Mouse (Mus musculus): Measurements from ENCODE around the gene Gm4779. TPM values are rescaled to one million over a fixed set of nuclear protein-coding genes. Genes with fewer than 3 reads are reported as not detected.
A peak's percentile ranks its signal among the peaks of the same experiment; 100 is the strongest.

Gene Gm4779
- total RNA-seq (2017), result 0.55 and 1.8 TPM in 2 replicates

DNA sequence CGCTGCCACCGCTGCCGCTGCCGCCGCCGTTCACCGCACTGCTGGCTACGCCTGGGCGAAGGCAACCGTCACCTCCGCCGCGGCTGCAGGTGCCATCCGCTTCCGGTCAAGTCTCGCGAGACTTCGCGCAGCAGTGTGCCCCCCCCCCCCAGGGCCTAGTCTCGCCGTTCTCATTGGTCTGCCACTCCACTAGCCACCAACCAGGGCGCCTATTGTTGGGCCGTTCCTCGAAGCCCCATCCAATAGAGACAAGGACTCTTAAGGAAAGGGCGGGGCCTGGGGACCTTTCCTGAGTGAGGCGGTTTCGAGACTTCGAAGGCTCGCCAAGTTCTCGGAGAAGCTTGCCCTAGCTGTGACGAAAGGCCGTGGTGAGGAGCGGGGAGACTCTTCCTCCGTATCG is at the start of gene Gm4779, which contains the start of gene 8030474K03Rik:
TSS of gene Gm4779 (minus strand) at position 82 of the 400 bp plus-strand sequence.
TSS of gene 8030474K03Rik (plus strand) at position 315 of the 400 bp plus-strand sequence.
- no peak for ATAC-seq (replicated peaks; ENCODE audit: low read depth, poor library complexity, severe bottlenecking)

DNA sequence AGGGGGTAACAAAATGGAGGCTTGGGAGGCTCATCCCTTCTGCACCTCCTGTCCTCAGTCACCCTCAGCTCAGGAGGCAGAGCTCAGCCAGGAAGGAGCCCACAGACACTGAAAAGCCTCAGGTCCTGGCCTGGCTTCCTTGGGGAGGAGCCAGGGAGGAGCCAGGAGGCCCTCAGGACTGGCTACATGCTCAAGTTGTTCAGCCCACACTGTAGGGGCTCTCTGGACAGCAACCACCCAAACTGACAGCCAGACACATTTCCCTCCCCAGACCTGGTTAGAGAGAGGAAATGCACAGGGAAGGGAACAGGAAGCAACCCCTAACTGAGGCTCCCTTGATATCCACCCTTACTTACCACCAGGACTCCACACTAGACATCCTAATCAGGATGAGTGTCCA is 25.8 kb upstream of the Gm4779 start:
- ATAC-seq (replicated peaks; ENCODE audit: low read depth, poor library complexity, severe bottlenecking), result peak; percentile 66

DNA sequence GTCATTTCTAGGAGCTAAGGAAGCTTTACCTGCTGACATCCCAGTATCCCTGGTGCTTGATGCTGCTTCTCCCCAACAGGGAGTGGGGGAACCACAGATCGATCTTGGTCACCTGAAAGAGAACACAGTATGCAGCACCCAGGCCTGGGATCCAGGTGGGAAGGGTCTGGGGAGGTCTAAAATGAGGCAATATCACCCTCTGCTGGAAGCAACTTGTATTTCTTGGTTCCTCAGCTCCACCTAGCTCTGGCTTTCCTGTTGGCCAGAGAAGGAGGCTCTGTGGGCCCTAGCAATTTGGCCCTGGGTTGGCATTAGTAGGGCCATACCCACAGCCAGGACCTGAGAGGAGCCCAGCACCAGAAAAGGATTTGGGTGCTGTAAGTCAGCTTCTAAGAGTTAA is 24.9 kb upstream of the Gm4779 start:
- peak; percentile 52; the same call in 1 of the 2 replicates for ATAC-seq (replicated peaks; ENCODE audit: low read depth, poor library complexity, severe bottlenecking)

DNA sequence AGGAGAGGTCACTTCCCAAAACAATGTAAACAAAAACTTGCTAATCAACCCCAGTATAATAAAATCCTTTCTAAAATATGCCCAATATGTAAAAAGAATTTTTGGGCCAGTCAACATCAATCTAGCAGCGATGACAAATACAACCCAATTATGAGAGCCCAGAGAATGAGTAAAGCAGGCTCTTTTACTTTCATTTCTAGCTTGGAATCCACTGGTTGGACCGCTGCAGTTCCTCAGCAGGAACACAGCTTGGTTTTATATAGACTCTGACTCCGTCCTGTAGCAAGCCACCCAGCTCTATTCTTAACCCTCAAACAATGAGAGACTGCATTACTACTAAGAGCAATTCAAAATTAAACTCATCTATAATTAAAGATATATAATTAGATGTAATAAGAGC is 17.5 kb upstream of the Gm4779 start:
- peak; percentile 52; the same call in 1 of the 2 replicates for ATAC-seq (replicated peaks; ENCODE audit: low read depth, poor library complexity, severe bottlenecking)

DNA sequence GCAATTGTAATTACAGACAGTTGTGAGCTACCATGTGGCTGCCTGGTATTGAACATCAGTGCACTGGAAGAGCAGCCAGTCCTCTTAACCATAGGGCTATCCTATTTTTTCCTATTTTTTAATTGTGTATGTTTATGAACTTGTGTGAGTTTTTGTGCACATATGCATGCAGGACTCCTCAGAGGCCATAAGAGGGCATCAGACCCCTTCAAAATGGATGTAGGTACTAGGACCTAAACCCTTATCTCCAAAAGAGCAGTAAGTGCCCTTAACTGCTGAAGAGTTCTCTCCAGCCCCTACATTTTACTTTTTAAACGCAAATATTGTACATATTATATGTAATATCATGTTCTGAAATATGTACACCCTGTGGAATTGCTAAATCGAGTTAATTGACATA is 11.3 kb upstream of the Gm4779 start:
- ATAC-seq (replicated peaks; ENCODE audit: low read depth, poor library complexity, severe bottlenecking), result peak; percentile 76

DNA sequence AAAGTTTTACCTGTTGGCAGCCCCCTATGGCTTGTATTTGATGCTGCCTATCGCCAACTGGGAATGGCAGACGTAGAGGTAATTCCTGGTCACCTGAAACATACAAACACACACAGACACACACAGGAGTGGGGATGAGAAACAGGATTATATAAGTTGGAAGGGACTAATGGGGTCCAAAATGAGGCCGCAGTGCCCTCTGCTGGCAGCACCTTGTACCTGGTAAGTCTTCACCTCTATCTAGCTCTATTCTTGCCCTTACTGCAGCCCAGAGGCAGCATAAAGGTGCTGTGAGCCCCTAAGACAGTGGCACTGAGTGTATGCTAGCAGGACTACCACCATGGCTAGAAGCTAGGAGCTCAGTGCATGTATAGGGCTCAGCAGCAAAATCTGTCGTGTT is 2.7 kb downstream of the Gm4779 start:
- ATAC-seq (replicated peaks; ENCODE audit: low read depth, poor library complexity, severe bottlenecking), result peak; percentile 70; the same call in 1 of the 2 replicates

DNA sequence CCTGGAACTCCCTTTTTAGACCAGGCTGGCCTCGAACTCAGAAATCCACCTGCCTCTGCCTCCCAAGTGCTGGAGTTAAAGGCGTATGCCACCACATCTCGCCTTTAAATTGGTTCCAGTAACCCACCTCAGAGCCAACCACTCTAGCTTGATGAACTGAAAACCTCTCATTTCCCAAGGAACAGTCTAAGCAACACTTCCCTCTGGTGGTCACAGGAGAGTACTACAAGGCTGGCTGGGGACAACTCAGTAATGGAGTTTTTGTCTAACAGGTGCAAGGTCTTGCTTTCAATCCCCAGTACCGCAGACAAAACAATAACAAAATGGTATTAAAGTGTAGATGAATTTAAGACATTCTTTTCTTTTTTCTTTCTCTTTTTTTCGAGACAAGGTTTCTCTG is 22.2 kb downstream of the Gm4779 start:
- peak; percentile 71; the same call in 1 of the 2 replicates for ATAC-seq (replicated peaks; ENCODE audit: low read depth, poor library complexity, severe bottlenecking)

DNA sequence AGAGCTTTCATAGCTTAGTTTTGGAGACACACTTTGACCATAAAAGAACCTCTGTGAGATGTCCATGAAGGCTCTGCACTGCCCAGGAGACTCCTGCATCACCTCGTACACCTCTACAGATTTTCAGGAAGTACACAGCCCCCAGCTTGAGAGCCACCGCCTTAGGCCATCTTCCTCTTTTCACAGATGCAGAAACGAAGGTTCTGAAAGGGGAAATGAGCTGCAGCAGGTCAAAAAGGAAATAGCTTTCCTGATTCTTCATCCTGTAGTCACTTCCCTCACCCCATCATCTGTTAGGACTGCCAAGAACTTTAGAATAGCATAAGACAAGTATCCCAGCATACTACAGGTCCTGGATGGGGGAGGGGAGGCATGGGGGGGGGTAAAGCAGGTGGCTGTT is 23.9 kb downstream of the Gm4779 start:
- peak; percentile 78 for ATAC-seq (replicated peaks; ENCODE audit: low read depth, poor library complexity, severe bottlenecking)

DNA sequence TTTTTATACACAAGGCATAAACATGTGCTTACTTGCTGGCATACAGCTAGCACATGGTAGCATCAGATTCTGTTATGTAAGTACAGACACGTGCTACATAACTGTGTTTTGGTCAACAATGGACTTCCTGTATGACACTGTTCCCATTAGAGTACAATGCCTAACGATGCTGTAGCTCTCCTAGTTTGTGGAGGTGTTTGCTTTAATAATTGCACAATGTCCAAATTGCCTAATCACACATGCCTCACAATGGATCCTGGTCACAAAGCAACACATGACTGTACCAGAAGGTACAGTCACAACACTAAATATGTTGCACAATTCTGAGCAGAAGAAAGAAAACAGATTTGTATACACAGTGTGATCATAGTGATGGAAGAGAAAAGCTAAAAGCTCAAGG is 24.7 kb downstream of the Gm4779 start:
- peak; percentile 51 for ATAC-seq (replicated peaks; ENCODE audit: low read depth, poor library complexity, severe bottlenecking)

DNA sequence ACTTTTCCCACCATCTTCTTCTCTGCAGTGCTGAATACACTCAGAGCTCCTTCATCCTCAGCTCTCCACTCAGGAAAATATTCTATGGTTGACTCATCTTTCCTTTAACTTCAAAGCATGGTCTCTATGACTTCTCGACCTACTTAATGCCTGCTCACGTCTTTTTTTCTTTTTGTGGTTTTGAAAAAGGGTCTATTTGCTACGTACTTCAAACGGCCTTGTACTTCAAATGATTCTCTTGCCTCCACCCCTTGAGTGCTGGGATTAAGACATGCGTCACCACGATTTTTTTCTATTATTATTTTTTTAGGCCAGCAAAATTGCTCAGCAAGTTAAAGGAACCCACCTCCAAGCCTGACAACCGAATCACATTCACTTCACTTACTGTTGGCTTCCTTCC is 26.9 kb downstream of the Gm4779 start:
- no peak for ATAC-seq (replicated peaks; ENCODE audit: low read depth, poor library complexity, severe bottlenecking)

DNA sequence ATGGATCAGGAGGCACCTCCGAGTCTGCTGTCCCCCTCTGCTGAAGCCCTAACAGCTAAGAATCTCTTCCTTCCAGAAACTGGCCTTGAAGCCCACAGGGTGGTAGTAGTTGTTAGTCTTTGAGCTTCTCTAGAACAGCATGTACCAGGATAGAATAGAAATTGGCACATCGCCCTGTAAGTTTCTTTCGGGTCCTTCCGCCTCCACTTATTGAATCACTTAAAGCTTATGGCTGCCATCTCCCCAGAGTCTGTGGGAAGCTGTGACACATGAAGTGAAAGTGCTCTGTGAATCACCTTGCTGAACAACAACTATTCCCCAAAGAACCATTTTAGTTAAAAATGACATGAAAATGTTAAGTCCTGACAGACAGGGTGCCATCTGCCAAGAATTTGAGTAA is 29.1 kb downstream of the Gm4779 start:
- no peak for ATAC-seq (replicated peaks; ENCODE audit: low read depth, poor library complexity, severe bottlenecking)

DNA sequence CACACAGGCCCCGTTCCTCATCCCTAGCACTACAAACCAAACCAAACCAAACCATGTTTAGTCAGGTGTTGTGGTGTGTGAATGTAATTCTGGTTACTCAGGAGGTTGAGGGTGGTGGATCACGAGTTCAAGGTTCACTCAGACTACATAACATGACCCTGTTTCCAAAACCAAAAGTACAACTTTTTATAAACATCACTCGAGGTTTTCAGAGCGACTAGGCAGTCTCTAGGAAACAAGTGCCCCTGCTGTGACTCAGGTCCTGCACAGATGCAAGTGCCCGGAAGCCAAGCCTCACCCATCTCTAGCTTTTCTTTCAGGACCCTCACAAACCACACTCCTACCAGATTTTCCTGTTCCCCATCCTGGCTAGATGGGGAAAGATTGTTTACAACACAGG is 29.6 kb downstream of the Gm4779 start:
- ATAC-seq (replicated peaks; ENCODE audit: low read depth, poor library complexity, severe bottlenecking), result no peak

DNA sequence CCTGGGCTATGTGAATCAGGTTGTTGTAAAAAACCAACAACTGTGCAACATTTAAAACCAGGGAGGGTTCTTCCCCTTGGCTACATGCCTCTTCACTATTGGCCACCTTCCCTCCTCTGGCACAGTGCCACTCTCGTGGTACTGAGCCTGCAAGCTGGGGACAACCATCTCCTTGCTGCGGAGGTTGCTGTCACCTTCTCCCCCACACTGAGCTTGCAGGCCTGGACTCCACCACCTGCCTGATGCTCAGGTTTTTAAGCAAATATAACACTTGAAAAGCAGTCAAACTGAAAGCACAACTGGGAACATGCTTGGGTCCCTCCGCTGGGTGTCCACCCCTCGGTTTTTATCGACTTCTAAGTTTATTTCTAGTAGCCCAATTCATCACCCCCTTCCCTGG is 39.7 kb downstream of the Gm4779 start:
- no peak for ATAC-seq (replicated peaks; ENCODE audit: low read depth, poor library complexity, severe bottlenecking)

DNA sequence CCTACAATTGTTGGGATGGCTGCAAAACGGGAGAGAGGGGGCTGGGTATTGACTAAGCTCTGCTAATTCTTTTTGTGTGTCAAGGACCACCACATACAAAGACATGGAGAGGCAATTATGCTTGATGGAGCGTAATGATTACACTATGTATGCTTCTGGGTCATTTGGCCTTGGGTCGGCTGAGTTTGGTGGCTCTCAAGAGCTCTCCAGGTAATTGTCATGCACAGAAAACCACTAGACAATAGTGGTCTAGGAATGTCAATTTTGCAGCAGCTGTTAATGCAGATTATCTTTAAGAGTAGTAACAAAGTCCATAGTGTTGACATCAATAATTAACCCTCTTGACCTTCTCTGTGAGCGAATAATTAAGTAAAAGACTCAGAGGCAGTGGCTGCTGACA is 44.1 kb downstream of the Gm4779 start:
- no peak for ATAC-seq (replicated peaks; ENCODE audit: low read depth, poor library complexity, severe bottlenecking)

DNA sequence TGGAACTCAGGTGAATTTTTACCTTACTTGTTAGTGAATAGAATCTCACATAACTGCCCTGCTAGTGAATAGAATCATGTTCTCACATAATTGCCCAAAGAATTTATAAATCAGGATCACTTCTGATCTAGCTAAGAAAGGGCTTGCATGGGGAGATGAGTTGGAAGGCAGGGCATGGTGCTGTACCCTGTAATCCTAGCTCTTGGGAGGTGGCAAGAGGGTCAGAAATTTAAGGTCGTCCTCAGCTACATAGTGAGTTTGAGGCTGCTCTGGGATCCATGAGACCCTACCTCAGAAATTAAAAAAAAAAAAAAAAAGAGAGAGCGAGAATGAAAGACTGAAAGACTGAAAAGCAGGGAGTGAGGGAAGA is 53.2 kb downstream of the Gm4779 start:
- no peak for ATAC-seq (replicated peaks; ENCODE audit: low read depth, poor library complexity, severe bottlenecking)

DNA sequence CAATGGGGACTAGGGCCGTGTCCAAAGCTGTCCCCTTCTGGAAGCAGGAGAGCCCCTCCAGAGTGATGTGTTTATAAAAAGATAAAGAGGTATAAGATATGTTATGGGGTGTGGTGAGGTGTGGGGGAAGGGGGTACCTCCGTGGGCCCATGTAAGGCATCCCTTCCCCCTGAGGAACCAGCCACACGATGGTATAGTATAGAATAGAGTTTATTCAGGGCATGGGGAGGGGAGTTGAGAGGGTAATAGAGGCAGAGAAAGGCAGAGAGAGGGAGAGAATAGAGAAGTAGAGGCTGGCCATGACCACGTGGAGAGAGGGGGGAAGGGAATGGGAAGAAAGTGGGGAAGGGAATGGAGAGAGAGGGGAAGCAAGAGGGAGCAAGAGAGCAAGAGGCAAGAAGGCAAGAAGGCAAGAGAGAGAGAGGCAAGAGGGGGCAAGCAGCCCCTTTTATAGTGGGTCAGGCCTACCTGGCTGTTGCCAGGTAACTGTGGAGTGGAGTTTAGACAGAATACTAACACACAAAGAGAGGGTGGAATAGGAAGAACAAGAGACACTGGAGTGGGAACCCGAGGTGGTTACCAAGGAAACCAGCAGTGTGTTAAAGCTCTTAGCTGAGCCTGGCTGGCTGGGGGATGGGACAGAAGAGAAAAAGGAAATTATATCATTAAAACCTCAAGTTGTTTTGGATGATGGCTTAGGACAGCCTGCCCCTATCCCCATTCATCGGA is 53.7 kb downstream of the Gm4779 start:
- ATAC-seq (replicated peaks; ENCODE audit: low read depth, poor library complexity, severe bottlenecking), result no peak

Other genes starting within 250 kb of the Gm4779 start
- 83.0 and 95.1 TPM in 2 replicates for gene Ogt, start 154.4 kb downstream of the Gm4779 start, total RNA-seq (2017)
- gene Cxcr3, start 60.2 kb downstream of the Gm4779 start, total RNA-seq (2017), result 0.27 TPM in 1 of 2 replicates, not detected in the other
- gene 8030474K03Rik, start 233 bp upstream of the Gm4779 start, total RNA-seq (2017), result not detected in 2 replicates
- 2.8 and 5.3 TPM in 2 replicates for gene Nhsl2, start 55.0 kb upstream of the Gm4779 start, total RNA-seq (2017)

All from common myeloid progenitor, adult 5-6 weeks (primary cell).